ENCODE assay signal across 9 mouse cellular contexts in the genomic region with DNA sequence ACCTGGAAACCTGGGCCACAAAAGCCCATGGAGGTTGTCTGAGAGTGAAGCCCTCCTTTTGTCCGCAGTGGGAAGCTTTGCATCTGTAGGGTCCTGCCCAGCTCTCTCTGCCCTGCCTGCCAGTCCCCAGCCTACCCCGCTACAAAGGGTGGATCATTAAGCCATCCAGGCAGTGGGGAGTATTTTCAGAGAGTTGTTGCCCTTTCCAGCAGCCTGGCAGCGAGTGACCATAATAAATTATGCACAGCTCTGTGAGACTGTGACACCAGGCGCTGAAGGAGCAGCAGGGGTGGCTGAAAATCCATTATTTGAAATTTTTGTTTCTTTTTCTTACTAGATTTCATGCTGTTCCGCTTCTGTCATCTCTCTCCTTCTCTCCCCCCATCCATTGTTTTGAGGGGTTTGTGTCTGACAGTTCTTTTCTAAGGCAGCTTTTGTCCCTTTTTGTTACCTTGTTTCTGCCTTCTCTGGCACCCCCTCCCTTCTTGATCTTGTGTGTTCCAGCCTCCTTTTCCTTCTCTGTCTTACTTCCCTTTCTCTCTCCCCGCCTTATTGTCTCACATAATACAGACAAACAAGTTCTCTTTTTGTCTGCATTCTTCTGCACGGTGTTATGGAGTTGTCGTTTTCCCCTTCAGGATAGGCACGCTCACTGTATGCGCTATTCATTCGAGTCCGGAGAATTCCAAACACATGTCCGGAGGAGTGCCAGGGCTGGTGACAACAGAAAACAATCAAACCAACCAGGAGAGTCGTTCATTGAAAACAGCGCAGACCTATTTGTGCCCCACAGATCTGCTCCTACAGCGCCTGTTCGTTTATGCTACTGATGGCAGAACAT.
DNase-seq lines count a peak whose midpoint lies in the region; ATAC-seq lines count a peak whose summit lies in the region.
"Had no signal": no experiment of that assay in that cellular context is flagged by ENCODE, and none has a peak within 500 bp of the region (broad histone marks: within the 10 kb centered on the region; RNA-seq: fewer than 3 reads in every experiment).

No protein-coding gene starts in this region.

- H3K36me3 ChIP-seq in embryonic facial prominence, embryonic 10.5 days (replicated peaks): no peaks in the 10 kb centered on the region
- no peaks in the 10 kb centered on the region for H3K36me3 ChIP-seq in hindbrain, embryonic 10.5 days
- H3K36me3 ChIP-seq in neural tube, embryonic 11.5 days (ENCODE audit: control insufficient read depth, insufficient read depth, low read length): no peaks in the 10 kb centered on the region
- H3K36me3 ChIP-seq: stomach, embryonic 15.5 days had no signal

- peak; percentile 93 for ATAC-seq in neural tube, embryonic 11.5 days (ENCODE audit: insufficient read depth, low FRiP score, low TSS enrichment)
- ATAC-seq: Patski had no signal

- WGBS in embryonic facial prominence, embryonic 10.5 days: 29% methylated on average over 17 of the region's 17 CpGs
- 17% methylated on average over 17 of the region's 17 CpGs for WGBS in hindbrain, embryonic 10.5 days
- 20% methylated on average over 17 of the region's 17 CpGs for WGBS in neural tube, embryonic 11.5 days

- peak overlapping the region; percentile 41 for H3K4me3 ChIP-seq in embryonic facial prominence, embryonic 10.5 days
- H3K4me3 ChIP-seq in hindbrain, embryonic 10.5 days: peak overlapping the region; percentile 40
- peak overlapping the region; percentile 18 for H3K4me3 ChIP-seq in neural tube, embryonic 11.5 days (ENCODE audit: low read depth, low read length)
- H3K4me3 ChIP-seq: stomach, embryonic 15.5 days had no signal

- peak overlapping the region; percentile 42 for H3K4me2 ChIP-seq in neural tube, embryonic 11.5 days (ENCODE audit: low read depth)
- H3K4me2 ChIP-seq: stomach, embryonic 15.5 days had no signal

- DNase-seq in layer of hippocampus, postnatal 14 days (ENCODE audit: low spot score in 2 of 2): peak; percentile 20 to 23
- no peak for DNase-seq in layer of hippocampus, adult 8-10 months (ENCODE audit: low spot score in 2 of 2)
- DNase-seq in embryonic facial prominence, embryonic 10.5 days (ENCODE audit: low spot score): peak; percentile 16
- peak; percentile 61 for DNase-seq in hindbrain, embryonic 10.5 days (ENCODE audit: low spot score)
- DNase-seq in neural tube, embryonic 11.5 days (ENCODE audit: low spot score): peak; percentile 70
- no peak for DNase-seq in thymus, postnatal 14 days
- DNase-seq in thymus, postnatal 0 days (ENCODE audit: low spot score): no peak

- peaks cover 8% of the 10 kb centered on the region for H3K4me1 ChIP-seq in embryonic facial prominence, embryonic 10.5 days
- peaks cover 16% of the 10 kb centered on the region for H3K4me1 ChIP-seq in hindbrain, embryonic 10.5 days (replicated peaks)
- peaks cover 11% of the 10 kb centered on the region for H3K4me1 ChIP-seq in neural tube, embryonic 11.5 days (ENCODE audit: control insufficient read depth, insufficient read depth, low read length)
- H3K4me1 ChIP-seq: stomach, embryonic 15.5 days had no signal

- H3K27ac ChIP-seq in embryonic facial prominence, embryonic 10.5 days (replicated peaks): peak overlapping the region; percentile 65
- H3K27ac ChIP-seq in hindbrain, embryonic 10.5 days: peak overlapping the region; percentile 83
- peak overlapping the region; percentile 68 for H3K27ac ChIP-seq in neural tube, embryonic 11.5 days (ENCODE audit: low read depth, low read length)
- H3K27ac ChIP-seq: stomach, embryonic 15.5 days had no signal

- H3K27me3 ChIP-seq in embryonic facial prominence, embryonic 10.5 days (replicated peaks; ENCODE audit: low read depth, poor library complexity, severe bottlenecking): no peaks in the 10 kb centered on the region
- peaks cover 35% of the 10 kb centered on the region for H3K27me3 ChIP-seq in hindbrain, embryonic 10.5 days (ENCODE audit: insufficient read depth, poor library complexity, severe bottlenecking)
- no peaks in the 10 kb centered on the region for H3K27me3 ChIP-seq in neural tube, embryonic 11.5 days (ENCODE audit: control insufficient read depth, insufficient read depth, low read length)
- H3K27me3 ChIP-seq: Patski; stomach, embryonic 15.5 days had no signal

- no peaks in the 10 kb centered on the region for H3K9me3 ChIP-seq in embryonic facial prominence, embryonic 10.5 days
- no peaks in the 10 kb centered on the region for H3K9me3 ChIP-seq in hindbrain, embryonic 10.5 days
- no peaks in the 10 kb centered on the region for H3K9me3 ChIP-seq in neural tube, embryonic 11.5 days (ENCODE audit: control insufficient read depth, low read length)
- H3K9me3 ChIP-seq: stomach, embryonic 15.5 days had no signal

- peak overlapping the region; percentile 44 for H3K9ac ChIP-seq in neural tube, embryonic 11.5 days (ENCODE audit: low read length)
- H3K9ac ChIP-seq: stomach, embryonic 15.5 days had no signal

Comparison
In these comparisons a context has a peak if more than half of its experiments do, and no peak if none do; other contexts are left out.
1. DNase-seq: peak in layer of hippocampus, postnatal 14 days (2 of 2), embryonic facial prominence, embryonic 10.5 days (single experiment), hindbrain, embryonic 10.5 days (single experiment) and neural tube, embryonic 11.5 days (single experiment); none in layer of hippocampus, adult 8-10 months (0 of 2), thymus, postnatal 14 days (single experiment) and thymus, postnatal 0 days (single experiment).
2. Peak in every context shown above with its lines, with median percentiles within 50 percentile points of each other: H3K27ac ChIP-seq and H3K4me3 ChIP-seq.